19 mouse cellular contexts compared by ENCODE assay signal in genomic region chr10:126708730-126709129, GRCm38 (mm10).
A peak's percentile ranks its signal among the peaks of the same experiment; 100 is the strongest.
DNase-seq lines count a peak whose midpoint lies in the region; ATAC-seq lines count a peak whose summit lies in the region.
"Had no signal": no experiment of that assay in that cellular context is flagged by ENCODE, and none has a peak within 500 bp of the region (broad histone marks: within the 10 kb centered on the region; RNA-seq: fewer than 3 reads in every experiment).

No protein-coding gene starts in this region.

- H3K27ac ChIP-seq in forebrain, embryonic 12.5 days = peak overlapping the region; percentile 13; the same call in 1 of the 2 replicates
- H3K27ac ChIP-seq in forebrain, embryonic 10.5 days = no peak overlapping the region
- H3K27ac ChIP-seq: embryonic facial prominence, embryonic 15.5 days; macrophage; neural tube, embryonic 13.5 days had no signal

- ATAC-seq in forebrain, embryonic 12.5 days (ENCODE audit: low FRiP score) = no peak
- ATAC-seq: intestine, embryonic 16.5 days had no signal

- H3K4me2 ChIP-seq in forebrain, embryonic 12.5 days = no peak overlapping the region
- H3K4me2 ChIP-seq: embryonic facial prominence, embryonic 15.5 days; heart, embryonic 12.5 days; neural tube, embryonic 13.5 days had no signal

- H3K36me3 ChIP-seq in forebrain, embryonic 12.5 days (replicated peaks) = no peaks in the 10 kb centered on the region
- no peaks in the 10 kb centered on the region for H3K36me3 ChIP-seq in forebrain, embryonic 10.5 days (replicated peaks)
- H3K36me3 ChIP-seq: embryonic facial prominence, embryonic 15.5 days; heart, embryonic 12.5 days; neural tube, embryonic 13.5 days had no signal

- DNase-seq in forebrain, embryonic 10.5 days (ENCODE audit: extremely low spot score, low spot score) = no peak
- DNase-seq in layer of hippocampus, postnatal 10 days (ENCODE audit: low spot score in 2 of 2) = peak; percentile 8 to 14
- DNase-seq in layer of hippocampus, postnatal 36 days = no peak
- DNase-seq in brain, adult 2 months (ENCODE audit: low read depth, low spot score) = peak; percentile 50
- DNase-seq in left cerebral cortex, postnatal 25 days (ENCODE audit: low spot score in 2 of 2) = peak; percentile 21 to 69
- DNase-seq in urinary bladder, adult 2 months (ENCODE audit: low spot score) = no peak
- no peak for DNase-seq in adrenal gland, postnatal 36 days
- DNase-seq: adrenal gland, postnatal 25 days; heart, postnatal 4 days; kidney, postnatal 14 days; liver; lung, adult 18-20 months; thymus, adult 18-20 months had no signal

- intact Hi-C loops in left cerebral cortex, postnatal 25 days (cut with DNase I) = no loop called here

- WGBS in forebrain, embryonic 12.5 days = 45% methylated on average over 4 of the region's 4 CpGs
- 90% methylated on average over 4 of the region's 4 CpGs for WGBS in forebrain, embryonic 10.5 days

- no peak overlapping the region for H3K9ac ChIP-seq in forebrain, embryonic 12.5 days
- H3K9ac ChIP-seq: embryonic facial prominence, embryonic 15.5 days; heart, embryonic 12.5 days; neural tube, embryonic 13.5 days had no signal

- peaks cover 7% of the 10 kb centered on the region for H3K4me1 ChIP-seq in forebrain, embryonic 12.5 days
- H3K4me1 ChIP-seq in forebrain, embryonic 10.5 days = no peaks in the 10 kb centered on the region
- H3K4me1 ChIP-seq: embryonic facial prominence, embryonic 15.5 days; heart, embryonic 12.5 days had no signal

- no peaks in the 10 kb centered on the region for H3K27me3 ChIP-seq in forebrain, embryonic 12.5 days
- H3K27me3 ChIP-seq in forebrain, embryonic 10.5 days (ENCODE audit: poor library complexity, severe bottlenecking) = no peaks in the 10 kb centered on the region
- H3K27me3 ChIP-seq: embryonic facial prominence, embryonic 15.5 days; heart, embryonic 12.5 days; neural tube, embryonic 13.5 days had no signal

- H3K9me3 ChIP-seq in forebrain, embryonic 12.5 days = no peaks in the 10 kb centered on the region
- no peaks in the 10 kb centered on the region for H3K9me3 ChIP-seq in forebrain, embryonic 10.5 days
- H3K9me3 ChIP-seq: embryonic facial prominence, embryonic 15.5 days; heart, embryonic 12.5 days; neural tube, embryonic 13.5 days had no signal

- no peak overlapping the region for H3K4me3 ChIP-seq in forebrain, embryonic 12.5 days (replicated peaks)
- no peak overlapping the region for H3K4me3 ChIP-seq in forebrain, embryonic 10.5 days
- H3K4me3 ChIP-seq: embryonic facial prominence, embryonic 15.5 days; heart, embryonic 12.5 days; neural tube, embryonic 13.5 days had no signal

Comparison
In these comparisons a context has a peak if more than half of its experiments do, and no peak if none do; other contexts are left out.
1. DNase-seq: peak in layer of hippocampus, postnatal 10 days (2 of 2), brain, adult 2 months (single experiment) and left cerebral cortex, postnatal 25 days (2 of 2); none in forebrain, embryonic 10.5 days (single experiment), layer of hippocampus, postnatal 36 days (0 of 2), urinary bladder, adult 2 months (single experiment) and adrenal gland, postnatal 36 days (0 of 2).